Mouse (Mus musculus) hindbrain, embryonic 13.5 days (tissue): ENCODE results near the gene Zkscan4. TPM values are rescaled to one million over a fixed set of nuclear protein-coding genes. Genes with fewer than 3 reads are reported as not detected.
"Not testable (repeated sequence)": the region's sequence is repeated elsewhere in the genome, so short reads cannot be mapped to it uniquely, and the experiment has no call there.

Source experiments
- ATAC-seq: fragments of 200-750 bp; cut with Nextera tagmentation; 2 replicates; pipeline ENCODE4 v1.8.0; 2017; ENCODE audit warnings: moderate TSS enrichment; ENCODE audit not compliant: low FRiP score
- H3K27ac ChIP-seq: fragments of 300-500 bp; sonication (generic); 2 replicates; pipeline ENCODE4 v1.5.1; 2015; ENCODE audit warnings: inconsistent platforms, mild to moderate bottlenecking, moderate library complexity
- H3K27me3 ChIP-seq: fragments of 300-500 bp; sonication (generic); 2 replicates; pipeline ENCODE4 v1.6.1; 2015; ENCODE audit warnings: mild to moderate bottlenecking, inconsistent platforms
- H3K36me3 ChIP-seq: fragments of 300-500 bp; sonication (generic); 2 replicates; pipeline ENCODE4 v1.6.1; 2015; ENCODE audit warnings: mild to moderate bottlenecking, inconsistent platforms
- H3K4me1 ChIP-seq: fragments of 300-500 bp; sonication (generic); replicated peaks from 2 replicates; pipeline ENCODE4 v1.6.1; 2015; ENCODE audit warnings: inconsistent platforms
- H3K4me2 ChIP-seq: fragments of 300-500 bp; sonication (generic); 2 replicates; pipeline ENCODE4 v1.6.1; 2015; ENCODE audit warnings: inconsistent platforms, mild to moderate bottlenecking, moderate library complexity
- H3K4me3 ChIP-seq: fragments of 300-500 bp; sonication (generic); 2 replicates; pipeline ENCODE4 v1.5.1; 2015; ENCODE audit warnings: mild to moderate bottlenecking, inconsistent platforms
- H3K9ac ChIP-seq: fragments of 300-500 bp; sonication (generic); 2 replicates; pipeline ENCODE4 v1.6.1; 2015; ENCODE audit warnings: mild to moderate bottlenecking, inconsistent platforms
- H3K9me3 ChIP-seq: fragments of 300-500 bp; sonication (generic); 2 replicates; pipeline ENCODE4 v1.6.1; 2016; ENCODE audit warnings: inconsistent platforms
- WGBS: fragments of 180-500 bp; shearing (Covaris S2); methylation state at CpG from one replicate; pipeline ENCODE4 v1.1.7; 2015; 5-methylcytosine and 5-hydroxymethylcytosine counted together
- polyA plus RNA-seq: library from polyadenylated mRNA; unstranded; fragments of >200 nt; fragmentation: Nextera tagmentation; extraction: Ambion mirVana; gene quantifications from 2 replicates; pipeline ENCODE4 v1.2.1, GENCODE M21; 2015

Gene Zkscan4
- polyA plus RNA-seq: 9.9 and 10.0 TPM in 2 replicates

- peaks cover 12% of the 10 kb centered on the region for H3K4me1 ChIP-seq
- not testable (repeated sequence) for H3K9me3 ChIP-seq, H3K36me3 ChIP-seq, H3K27me3 ChIP-seq
- WGBS: 5% methylated on average over 31 of the region's 31 CpGs
- H3K27ac ChIP-seq: peak within 1 kb of the TSS; percentile 85
- peak within 1 kb of the TSS; percentile 55 for H3K4me3 ChIP-seq
- peak within 1 kb of the TSS; percentile 82 for H3K9ac ChIP-seq
- peak within 1 kb of the TSS; percentile 70 for H3K4me2 ChIP-seq
- peak; percentile 91 for ATAC-seq
These were observed at the start of gene Zkscan4, which contains the start of gene Gm10065 for GRCm38 (mm10) chr13:21478759-21479670. TSS of gene Zkscan4 (plus strand) at chr13:21478907. TSS of gene Gm10065 (minus strand) at chr13:21479441.

GRCm38 (mm10) chr13:21435476-21435875, 43.2 kb upstream of the Zkscan4 start:
- ATAC-seq: no peak
- no peaks in the 10 kb centered on the region for H3K27me3 ChIP-seq
- H3K9ac ChIP-seq: no peak overlapping the region
- no peak overlapping the region for H3K27ac ChIP-seq
- peaks cover 5% of the 10 kb centered on the region; the same call in 1 of the 2 replicates for H3K36me3 ChIP-seq
- H3K4me2 ChIP-seq: no peak overlapping the region
- H3K4me1 ChIP-seq: peaks cover 8% of the 10 kb centered on the region
- no peaks in the 10 kb centered on the region for H3K9me3 ChIP-seq
- no peak overlapping the region for H3K4me3 ChIP-seq
- WGBS: 89% methylated on average over 4 of the region's 4 CpGs

GRCm38 (mm10) chr13:21440503-21441206, 38.1 kb upstream of the Zkscan4 start, which contains the start of gene Pgbd1:
TSS of gene Pgbd1 (minus strand) at chr13:21441058.
- Histone ChIP-seq H3K27ac (peak within 1 kb of the TSS; percentile 89), H3K4me2 (peak within 1 kb of the TSS; percentile 81), H3K9ac (peak within 1 kb of the TSS; percentile 81), H3K9me3 (no peaks in the 10 kb centered on the region), H3K4me3 (peak within 1 kb of the TSS; percentile 59), H3K4me1 (peaks cover 14% of the 10 kb centered on the region), H3K36me3 (peaks cover 29% of the 10 kb centered on the region), H3K27me3 (no peaks in the 10 kb centered on the region)
- peak; percentile 97 for ATAC-seq
- WGBS: 2% methylated on average over 32 of the region's 32 CpGs

- WGBS: 18% methylated on average over 10 of the region's 10 CpGs
- peak; percentile 57 for ATAC-seq
- H3K9me3 ChIP-seq: no peaks in the 10 kb centered on the region
- H3K4me3 ChIP-seq: peak overlapping the region; percentile 59
- peaks cover 34% of the 10 kb centered on the region for H3K36me3 ChIP-seq
- no peaks in the 10 kb centered on the region for H3K27me3 ChIP-seq
- peak overlapping the region; percentile 89 for H3K27ac ChIP-seq
- H3K4me2 ChIP-seq: peak overlapping the region; percentile 81
- H3K9ac ChIP-seq: peak overlapping the region; percentile 81
- peaks cover 14% of the 10 kb centered on the region for H3K4me1 ChIP-seq
These were observed 37.5 kb upstream of the Zkscan4 start for GRCm38 (mm10) chr13:21441207-21441572.

GRCm38 (mm10) chr13:21446796-21447195, 31.9 kb upstream of the Zkscan4 start:
- peaks cover 9% of the 10 kb centered on the region for H3K4me1 ChIP-seq
- no peak overlapping the region for H3K27ac ChIP-seq
- H3K9ac ChIP-seq: no peak overlapping the region
- no peak overlapping the region for H3K4me2 ChIP-seq
- H3K4me3 ChIP-seq: no peak overlapping the region
- ATAC-seq: no peak
- peaks cover 70% of the 10 kb centered on the region for H3K36me3 ChIP-seq
- no peaks in the 10 kb centered on the region for H3K9me3 ChIP-seq
- 93% methylated on average over 9 of the region's 9 CpGs for WGBS
- H3K27me3 ChIP-seq: no peaks in the 10 kb centered on the region

- ATAC-seq: no peak
- 88% methylated on average over 16 of the region's 16 CpGs for WGBS
- H3K9me3 ChIP-seq: no peaks in the 10 kb centered on the region
- H3K9ac ChIP-seq: no peak overlapping the region
- no peak overlapping the region for H3K4me3 ChIP-seq
- H3K4me1 ChIP-seq: peaks cover 21% of the 10 kb centered on the region
- no peak overlapping the region for H3K4me2 ChIP-seq
- no peak overlapping the region for H3K27ac ChIP-seq
- no peaks in the 10 kb centered on the region for H3K27me3 ChIP-seq
- H3K36me3 ChIP-seq: peaks cover 65% of the 10 kb centered on the region
These were observed 30.7 kb upstream of the Zkscan4 start for GRCm38 (mm10) chr13:21447856-21448614.

- WGBS: 3% methylated on average over 13 of the region's 13 CpGs
- H3K9me3 ChIP-seq: no peaks in the 10 kb centered on the region
- H3K36me3 ChIP-seq: peaks cover 19% of the 10 kb centered on the region
- peaks cover 21% of the 10 kb centered on the region for H3K27me3 ChIP-seq
- H3K4me3 ChIP-seq: peak overlapping the region; percentile 75
- ATAC-seq: no peak
- H3K4me1 ChIP-seq: peaks cover 21% of the 10 kb centered on the region
- peak overlapping the region; percentile 80 for H3K27ac ChIP-seq
- peak overlapping the region; percentile 70 for H3K4me2 ChIP-seq
- H3K9ac ChIP-seq: peak overlapping the region; percentile 77
These were observed 25.7 kb upstream of the Zkscan4 start for GRCm38 (mm10) chr13:21453042-21453441.

- WGBS: under 1% methylated on average over 23 of the region's 23 CpGs
- H3K9me3 ChIP-seq: no peaks in the 10 kb centered on the region
- peak; percentile 96 for ATAC-seq
- peak within 1 kb of the TSS; percentile 70 for H3K4me2 ChIP-seq
- H3K4me1 ChIP-seq: peaks cover 21% of the 10 kb centered on the region
- peak within 1 kb of the TSS; percentile 80 for H3K27ac ChIP-seq
- H3K27me3 ChIP-seq: peaks cover 21% of the 10 kb centered on the region
- H3K4me3 ChIP-seq: peak within 1 kb of the TSS; percentile 75
- H3K9ac ChIP-seq: peak within 1 kb of the TSS; percentile 77
- H3K36me3 ChIP-seq: peaks cover 15% of the 10 kb centered on the region
These were observed 25.3 kb upstream of the Zkscan4 start, which contains the start of gene Zscan26 for GRCm38 (mm10) chr13:21453449-21453848. TSS of gene Zscan26 (minus strand) at chr13:21453730.

- H3K27ac ChIP-seq: no peak overlapping the region
- H3K9ac ChIP-seq: no peak overlapping the region
- H3K4me2 ChIP-seq: no peak overlapping the region
- ATAC-seq: no peak
- peaks cover 8% of the 10 kb centered on the region; the same call in 1 of the 2 replicates for H3K36me3 ChIP-seq
- no peak overlapping the region for H3K4me3 ChIP-seq
- no peaks in the 10 kb centered on the region for H3K9me3 ChIP-seq
- peaks cover 21% of the 10 kb centered on the region for H3K27me3 ChIP-seq
- H3K4me1 ChIP-seq: peaks cover 21% of the 10 kb centered on the region
- WGBS: 91% methylated on average over 3 of the region's 3 CpGs
These were observed 24.6 kb upstream of the Zkscan4 start for GRCm38 (mm10) chr13:21454133-21454532.

- Histone ChIP-seq H3K27ac (no peak overlapping the region), H3K4me2 (no peak overlapping the region), H3K4me1 (peaks cover 17% of the 10 kb centered on the region), H3K4me3 (no peak overlapping the region), H3K9me3 (no peaks in the 10 kb centered on the region), H3K36me3 (0 out of 2 replicates have a peak, but pooled peaks cover 2% of the 10 kb centered on the region), H3K9ac (no peak overlapping the region), H3K27me3 (peaks cover 24% of the 10 kb centered on the region)
- no peak for ATAC-seq
- WGBS: 13% methylated on average over 4 of the region's 4 CpGs
These were observed 22.4 kb upstream of the Zkscan4 start for GRCm38 (mm10) chr13:21456347-21456746.

- H3K27ac ChIP-seq, H3K9ac ChIP-seq, H3K36me3 ChIP-seq, H3K4me3 ChIP-seq, ATAC-seq, H3K9me3 ChIP-seq, H3K4me2 ChIP-seq, H3K27me3 ChIP-seq, H3K4me1 ChIP-seq: not testable (repeated sequence)
- WGBS: 47% methylated on average over 9 of the region's 9 CpGs
These were observed 16.2 kb upstream of the Zkscan4 start for GRCm38 (mm10) chr13:21462516-21462915.
